Mouse (Mus musculus) right cerebral cortex, adult 18-20 months (tissue): ENCODE data around the gene Slc22a1.
"Not testable (repeated sequence)": the region's sequence is repeated elsewhere in the genome, so short reads cannot be mapped to it uniquely, and the experiment has no call there.

Experiments used
- DNase-seq: peaks from one replicate; pipeline ENCODE4 v3.0.0; 2022; ENCODE audit warnings: mixed read lengths

Gene Slc22a1

GRCm38 (mm10) chr17:12684928-12685624 is 9.4 kb upstream of the Slc22a1 start:
- no peak for DNase-seq

GRCm38 (mm10) chr17:12684412-12684811 is 8.8 kb upstream of the Slc22a1 start:
- DNase-seq: no peak

- DNase-seq: no peak
These were observed 8.0 kb upstream of the Slc22a1 start for GRCm38 (mm10) chr17:12683582-12683981.

GRCm38 (mm10) chr17:12678261-12678660 is 2.6 kb upstream of the Slc22a1 start:
- no peak for DNase-seq

- no peak for DNase-seq
These were observed 1.5 kb upstream of the Slc22a1 start for GRCm38 (mm10) chr17:12677139-12677538.

- not testable (repeated sequence) for DNase-seq
These were observed 649 bp downstream of the Slc22a1 start for GRCm38 (mm10) chr17:12674980-12675379.

- DNase-seq: no peak
These were observed 1.8 kb downstream of the Slc22a1 start for GRCm38 (mm10) chr17:12673871-12674270.

GRCm38 (mm10) chr17:12672285-12672790 is 3.3 kb downstream of the Slc22a1 start:
- DNase-seq: no peak

- DNase-seq: no peak
These were observed 4.5 kb downstream of the Slc22a1 start for GRCm38 (mm10) chr17:12671029-12671605.

- no peak for DNase-seq
These were observed 6.3 kb downstream of the Slc22a1 start for GRCm38 (mm10) chr17:12669363-12669679.

GRCm38 (mm10) chr17:12668478-12669362 is 6.9 kb downstream of the Slc22a1 start:
- no peak for DNase-seq

- DNase-seq: no peak
These were observed 11.5 kb downstream of the Slc22a1 start for GRCm38 (mm10) chr17:12664156-12664555.

- no peak for DNase-seq
These were observed 14.9 kb downstream of the Slc22a1 start for GRCm38 (mm10) chr17:12660572-12661260.

GRCm38 (mm10) chr17:12659233-12659632 is 16.4 kb downstream of the Slc22a1 start:
- no peak for DNase-seq

- no peak for DNase-seq
These were observed 16.8 kb downstream of the Slc22a1 start for GRCm38 (mm10) chr17:12658784-12659183.

GRCm38 (mm10) chr17:12655826-12656225 is 19.8 kb downstream of the Slc22a1 start:
- no peak for DNase-seq

- peak; percentile 52 for DNase-seq
These were observed 21.6 kb downstream of the Slc22a1 start for GRCm38 (mm10) chr17:12654061-12654460.

- DNase-seq: no peak
These were observed 23.0 kb downstream of the Slc22a1 start for GRCm38 (mm10) chr17:12652604-12653003.

GRCm38 (mm10) chr17:12645461-12645860 is 30.2 kb downstream of the Slc22a1 start:
- DNase-seq: no peak

GRCm38 (mm10) chr17:12641087-12641486 is 34.5 kb downstream of the Slc22a1 start:
- no peak for DNase-seq

GRCm38 (mm10) chr17:12639585-12639984 is 36.0 kb downstream of the Slc22a1 start:
- no peak for DNase-seq

- DNase-seq: no peak
These were observed 40.8 kb downstream of the Slc22a1 start for GRCm38 (mm10) chr17:12634814-12635213.
